21 mouse cellular contexts compared by ENCODE assay signal in the genomic region with DNA sequence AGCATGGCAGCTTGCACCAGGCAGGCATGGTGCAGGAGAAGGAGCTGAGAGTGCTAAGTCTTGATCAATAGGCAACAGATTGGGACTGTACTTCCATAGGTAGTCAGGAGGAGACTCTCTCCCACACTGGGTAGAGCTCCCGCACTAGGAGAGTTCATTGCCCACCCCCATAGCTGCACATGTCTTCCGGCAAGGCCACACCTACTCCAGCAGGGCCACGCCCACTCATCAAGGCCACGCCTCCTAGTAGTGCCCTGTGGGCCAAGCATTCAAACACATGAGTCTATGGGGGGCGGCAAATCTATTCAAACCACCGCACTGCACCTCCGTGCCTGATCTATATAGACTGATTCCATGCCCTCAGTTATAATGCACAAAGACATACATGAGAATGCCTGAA. TPM values are rescaled to one million over a fixed set of nuclear protein-coding genes. Genes with fewer than 3 reads are reported as not detected.
DNase-seq lines count a peak whose midpoint lies in the region; ATAC-seq and TF ChIP-seq lines count a peak whose summit lies in the region.
"Had no signal": no experiment of that assay in that cellular context is flagged by ENCODE, and none has a peak within 500 bp of the region (broad histone marks: within the 10 kb centered on the region; RNA-seq: fewer than 3 reads in every experiment).

No protein-coding gene starts in this region.

- H3K27me3 ChIP-seq in forebrain, embryonic 15.5 days = no peaks in the 10 kb centered on the region
- H3K27me3 ChIP-seq in forebrain, embryonic 11.5 days (ENCODE audit: control insufficient read depth, insufficient read depth, low read length) = no peaks in the 10 kb centered on the region
- no peaks in the 10 kb centered on the region for H3K27me3 ChIP-seq in midbrain, embryonic 11.5 days (ENCODE audit: control insufficient read depth, insufficient read depth, low read length)
- H3K27me3 ChIP-seq in midbrain, embryonic 14.5 days (ENCODE audit: control insufficient read depth, insufficient read depth, low read length) = no peaks in the 10 kb centered on the region
- no peaks in the 10 kb centered on the region for H3K27me3 ChIP-seq in midbrain, embryonic 15.5 days (replicated peaks)

- ATAC-seq in forebrain, embryonic 15.5 days (replicated peaks) = peak; percentile 27; the same call in 1 of the 2 replicates
- no peak for ATAC-seq in forebrain, embryonic 11.5 days (replicated peaks; ENCODE audit: low FRiP score)
- peak; percentile 26; the same call in 1 of the 2 replicates for ATAC-seq in midbrain, embryonic 11.5 days (ENCODE audit: low FRiP score)
- no peak for ATAC-seq in midbrain, embryonic 14.5 days (ENCODE audit: low FRiP score, low TSS enrichment)
- 0 out of 2 replicates have a peak, but pooled peaks have one; percentile 34 for ATAC-seq in midbrain, embryonic 15.5 days (replicated peaks)
- ATAC-seq: inflammation-experienced regulatory T-cells, adult 6 months; liver, postnatal 0 days had no signal

- no peak overlapping the region for H3K27ac ChIP-seq in forebrain, embryonic 15.5 days (replicated peaks)
- H3K27ac ChIP-seq in forebrain, embryonic 11.5 days (ENCODE audit: low read depth, low read length) = no peak overlapping the region
- no peak overlapping the region for H3K27ac ChIP-seq in midbrain, embryonic 11.5 days (ENCODE audit: low read depth, low read length)
- no peak overlapping the region for H3K27ac ChIP-seq in midbrain, embryonic 14.5 days (replicated peaks; ENCODE audit: low read depth, low read length)
- peak overlapping the region; percentile 55; the same call in 1 of the 2 replicates for H3K27ac ChIP-seq in ES-E14 (ENCODE audit: insufficient read depth, low read depth, low read length, poor library complexity, severe bottlenecking)
- H3K27ac ChIP-seq in midbrain, embryonic 15.5 days = no peak overlapping the region
- H3K27ac ChIP-seq: heart, embryonic 10.5 days; kidney, postnatal 0 days had no signal

- 73% methylated on average over 7 of the region's 7 CpGs for WGBS in forebrain, embryonic 15.5 days
- 65% methylated on average over 7 of the region's 7 CpGs for WGBS in forebrain, embryonic 11.5 days
- 69% methylated on average over 7 of the region's 7 CpGs for WGBS in midbrain, embryonic 11.5 days
- 69% methylated on average over 7 of the region's 7 CpGs for WGBS in midbrain, embryonic 14.5 days
- 64% methylated on average over 7 of the region's 7 CpGs for WGBS in midbrain, embryonic 15.5 days

- H3K4me1 ChIP-seq in forebrain, embryonic 15.5 days = peaks cover 16% of the 10 kb centered on the region
- peaks cover 7% of the 10 kb centered on the region; the same call in 1 of the 2 replicates for H3K4me1 ChIP-seq in forebrain, embryonic 11.5 days (replicated peaks; ENCODE audit: control insufficient read depth, insufficient read depth, low read length)
- H3K4me1 ChIP-seq in midbrain, embryonic 11.5 days (ENCODE audit: control insufficient read depth, insufficient read depth, low read length) = peaks cover 6% of the 10 kb centered on the region
- H3K4me1 ChIP-seq in midbrain, embryonic 14.5 days (ENCODE audit: control insufficient read depth, insufficient read depth, low read length) = peaks cover 7% of the 10 kb centered on the region
- peaks cover 4 to 14% of the 10 kb centered on the region in 2 experiments; a peak in 3 of 4 replicates for H3K4me1 ChIP-seq in ES-E14 (ENCODE audit: control insufficient read depth in 2 of 2, insufficient read depth in 2 of 2, low read length in 2 of 2, poor library complexity in 1 of 2)
- H3K4me1 ChIP-seq in midbrain, embryonic 15.5 days = peaks cover 11% of the 10 kb centered on the region

- DNase-seq in forebrain, embryonic 11.5 days (ENCODE audit: low spot score) = no peak
- DNase-seq in midbrain, embryonic 11.5 days (ENCODE audit: low spot score, missing footprints) = peak; percentile 81
- DNase-seq in midbrain, embryonic 14.5 days = no peak
- peak; percentile 59 for DNase-seq in ES-E14 (ENCODE audit: low read depth, low spot score)
- DNase-seq in testis, postnatal 14 days (ENCODE audit: low spot score) = no peak
- DNase-seq in thymus, postnatal 36 days = no peak
- DNase-seq: gastrocnemius, postnatal 10 days; heart, postnatal 4 days; kidney, adult 18-20 months; liver, postnatal 0 days; right cerebral cortex, postnatal 25 days; thymus, postnatal 4 days had no signal

- H3K36me3 ChIP-seq in forebrain, embryonic 15.5 days = no peaks in the 10 kb centered on the region
- no peaks in the 10 kb centered on the region for H3K36me3 ChIP-seq in forebrain, embryonic 11.5 days (ENCODE audit: control insufficient read depth, insufficient read depth, low read length)
- H3K36me3 ChIP-seq in midbrain, embryonic 11.5 days (ENCODE audit: control insufficient read depth, insufficient read depth, low read length) = no peaks in the 10 kb centered on the region
- H3K36me3 ChIP-seq in midbrain, embryonic 14.5 days (ENCODE audit: control insufficient read depth, insufficient read depth, low read length) = no peaks in the 10 kb centered on the region
- H3K36me3 ChIP-seq in ES-E14 (ENCODE audit: control insufficient read depth, insufficient read depth, low read length, poor library complexity, severe bottlenecking) = no peaks in the 10 kb centered on the region
- no peaks in the 10 kb centered on the region for H3K36me3 ChIP-seq in midbrain, embryonic 15.5 days (replicated peaks)
- H3K36me3 ChIP-seq: heart, embryonic 10.5 days had no signal

- H3K4me3 ChIP-seq in forebrain, embryonic 15.5 days = no peak overlapping the region
- no peak overlapping the region for H3K4me3 ChIP-seq in forebrain, embryonic 11.5 days (ENCODE audit: low read depth, low read length)
- H3K4me3 ChIP-seq in midbrain, embryonic 11.5 days (ENCODE audit: low read depth, low read length) = no peak overlapping the region
- H3K4me3 ChIP-seq in midbrain, embryonic 14.5 days (replicated peaks; ENCODE audit: low read depth, low read length) = no peak overlapping the region
- peak overlapping the region in 1 of 2 experiments; percentile 49; a peak in 2 of 4 replicates for H3K4me3 ChIP-seq in ES-E14 (ENCODE audit: insufficient read depth in 1 of 2, low read depth in 1 of 2, low read length in 2 of 2, poor library complexity in 1 of 2, severe bottlenecking in 1 of 2)
- H3K4me3 ChIP-seq in midbrain, embryonic 15.5 days = no peak overlapping the region

- no peaks in the 10 kb centered on the region for H3K9me3 ChIP-seq in forebrain, embryonic 15.5 days
- no peaks in the 10 kb centered on the region for H3K9me3 ChIP-seq in forebrain, embryonic 11.5 days (ENCODE audit: control insufficient read depth, low read length)
- H3K9me3 ChIP-seq in midbrain, embryonic 11.5 days (ENCODE audit: control insufficient read depth, low read length) = no peaks in the 10 kb centered on the region
- no peaks in the 10 kb centered on the region for H3K9me3 ChIP-seq in midbrain, embryonic 14.5 days (ENCODE audit: control insufficient read depth, low read length)
- H3K9me3 ChIP-seq in ES-E14 (ENCODE audit: control insufficient read depth, insufficient read depth, low read depth, low read length) = no peaks in the 10 kb centered on the region
- no peaks in the 10 kb centered on the region for H3K9me3 ChIP-seq in midbrain, embryonic 15.5 days
- H3K9me3 ChIP-seq: heart, embryonic 10.5 days had no signal

- no peak overlapping the region for H3K4me2 ChIP-seq in forebrain, embryonic 15.5 days (replicated peaks)
- no peak overlapping the region for H3K4me2 ChIP-seq in forebrain, embryonic 11.5 days (ENCODE audit: low read depth, low read length, severe bottlenecking)
- no peak overlapping the region for H3K4me2 ChIP-seq in midbrain, embryonic 11.5 days
- no peak overlapping the region for H3K4me2 ChIP-seq in midbrain, embryonic 14.5 days (ENCODE audit: low read length)
- H3K4me2 ChIP-seq in midbrain, embryonic 15.5 days = no peak overlapping the region

- no peak overlapping the region for H3K9ac ChIP-seq in forebrain, embryonic 15.5 days (replicated peaks)
- no peak overlapping the region for H3K9ac ChIP-seq in forebrain, embryonic 11.5 days (ENCODE audit: low read length)
- no peak overlapping the region for H3K9ac ChIP-seq in midbrain, embryonic 11.5 days (ENCODE audit: low read length)
- H3K9ac ChIP-seq in midbrain, embryonic 14.5 days (replicated peaks; ENCODE audit: low read length) = no peak overlapping the region
- no peak overlapping the region for H3K9ac ChIP-seq in ES-E14 (ENCODE audit: insufficient read depth, low read depth, low read length, poor library complexity, severe bottlenecking)
- H3K9ac ChIP-seq in midbrain, embryonic 15.5 days = no peak overlapping the region
- H3K9ac ChIP-seq: liver, postnatal 0 days had no signal

- in situ Hi-C loops in ES-E14 (cut with MboI; ENCODE audit: low sequenced_read_pairs in 2 of 2, unreplicated experiment in 2 of 2) = no loop called here

TF ChIP-seq in ES-E14, 5 proteins besides CTCF, POLR2A, EP300 and RAD21:
- no peak for TF ChIP-seq MAFK (IDR thresholded peaks at IDR 0.05; ENCODE audit: insufficient read depth, low read depth, low read length)
- no peak for TF ChIP-seq ZNF384 (IDR thresholded peaks at IDR 0.05; ENCODE audit: low read depth, low read length)
- no peak for TF ChIP-seq ZC3H11A (IDR thresholded peaks at IDR 0.05; ENCODE audit: borderline replicate concordance, low read depth, low read length)
- TF ChIP-seq CHD2 (IDR thresholded peaks at IDR 0.05; ENCODE audit: low read depth, low read length) = no peak
- no peak for TF ChIP-seq HCFC1 (IDR thresholded peaks at IDR 0.05; ENCODE audit: borderline replicate concordance, insufficient read depth, low read length)

RNA-seq across cellular contexts. Expression of a gene that starts 56.6 kb away (rescaled TPM):
- 8.2 and 8.3 TPM in 2 replicates for polyA plus RNA-seq in forebrain, embryonic 15.5 days (2015; fragmentation: Nextera tagmentation; extraction: Ambion mirVana)
- 0.67 and 1.0 TPM in 2 replicates for polyA plus RNA-seq in forebrain, embryonic 11.5 days (2014; fragmentation: Nextera tagmentation; extraction: Ambion mirVana)
- polyA plus RNA-seq in midbrain, embryonic 11.5 days (2014; fragmentation: Nextera tagmentation; extraction: Ambion mirVana) = 0.42 and 0.50 TPM in 2 replicates
- polyA plus RNA-seq in midbrain, embryonic 14.5 days (2014; fragmentation: Nextera tagmentation; extraction: Ambion mirVana) = 4.9 and 6.2 TPM in 2 replicates
- total RNA-seq in ES-E14 (2012; rRNA removed) = 0.13 and 0.48 TPM in 2 replicates
- 6.8 and 8.1 TPM in 2 replicates for polyA plus RNA-seq in midbrain, embryonic 15.5 days (2015; fragmentation: Nextera tagmentation; extraction: Ambion mirVana)
- total RNA-seq: common myeloid progenitor, adult 5-6 weeks; granulocyte monocyte progenitor cell, adult 5-6 weeks; liver, adult 2 months had no signal
- polyA plus RNA-seq: heart, embryonic 10.5 days; heart, embryonic 16.5 days; inflammation-experienced regulatory T-cells, adult 6 months; liver, adult 2 months; liver, postnatal 0 days had no signal

Comparison
In these comparisons a context has a peak if more than half of its experiments do, and no peak if none do; other contexts are left out.
1. ATAC-seq: peak in forebrain, embryonic 15.5 days (single experiment), midbrain, embryonic 11.5 days (single experiment) and midbrain, embryonic 15.5 days (single experiment); none in forebrain, embryonic 11.5 days (single experiment) and midbrain, embryonic 14.5 days (single experiment).
2. DNase-seq: peak in midbrain, embryonic 11.5 days (single experiment) and ES-E14 (single experiment); none in forebrain, embryonic 11.5 days (single experiment), midbrain, embryonic 14.5 days (single experiment), testis, postnatal 14 days (single experiment) and thymus, postnatal 36 days (0 of 2).